Mouse (Mus musculus): Measurements from ENCODE around the gene Kctd6.

The Kctd6 gene

DNA sequence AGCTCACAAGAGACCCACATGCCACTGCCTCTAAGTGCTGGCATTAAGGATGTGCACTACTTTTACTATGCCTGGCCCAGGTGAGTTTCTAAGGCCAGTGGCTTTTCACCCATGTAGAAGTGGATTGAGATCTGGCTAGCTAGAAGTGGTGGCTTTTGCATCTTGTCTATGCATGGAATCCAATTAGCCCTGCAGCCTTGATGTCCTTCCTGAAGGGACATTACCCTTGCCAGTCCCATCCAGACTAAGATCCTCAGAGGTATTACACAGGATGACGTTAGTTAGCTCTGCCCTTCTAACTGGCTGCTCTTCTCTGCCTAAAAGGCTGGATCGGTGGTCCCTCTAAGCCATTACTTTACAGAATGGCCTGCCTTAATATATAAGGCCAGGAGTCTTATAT, 944 bp upstream of the Kctd6 start:
- intact Hi-C loops (cut with DNase I) = no loop called here

DNA sequence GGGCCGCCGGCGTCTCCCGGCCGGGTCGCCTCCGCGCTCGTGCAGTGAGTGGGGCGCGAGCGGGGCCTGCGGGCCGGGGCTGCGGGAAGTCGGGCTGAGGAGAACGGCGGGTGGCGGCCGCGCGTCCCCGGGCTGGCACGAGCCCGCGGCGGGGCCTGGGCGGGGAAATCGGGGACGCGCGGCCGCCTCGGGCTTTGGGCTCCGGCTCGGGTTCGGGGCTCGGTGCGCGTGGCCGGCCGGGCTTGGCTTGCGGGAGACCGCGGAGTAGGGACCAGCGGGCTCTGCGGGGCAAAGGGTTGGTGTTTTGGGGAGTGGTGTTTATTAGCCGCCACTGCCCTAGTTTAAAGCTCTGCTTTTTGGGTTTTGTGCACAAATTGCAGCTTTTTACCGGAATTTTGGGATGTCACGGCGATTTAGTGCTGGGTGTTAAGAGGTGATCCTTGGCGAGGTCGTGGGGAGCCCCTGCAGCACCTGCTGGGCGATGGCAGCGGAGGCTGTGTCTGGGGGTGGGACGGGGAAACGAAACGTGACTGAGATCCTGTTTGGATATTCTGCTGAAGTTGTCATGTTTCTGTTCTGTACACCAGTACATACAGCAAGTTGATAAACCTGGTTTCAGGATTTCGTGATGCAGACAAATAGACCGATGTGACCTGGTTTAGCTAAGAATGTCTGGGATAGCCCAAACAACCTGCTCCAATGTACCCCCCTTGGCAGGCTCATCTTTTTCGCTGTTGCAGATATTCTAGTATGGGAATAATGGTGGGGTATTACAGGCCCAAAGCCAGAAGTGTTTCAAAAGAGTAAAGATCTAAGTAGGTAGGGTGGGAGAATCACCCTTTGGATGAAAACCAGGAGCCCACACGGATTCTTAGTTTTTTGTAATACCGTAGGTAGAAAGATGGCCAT, 613 bp downstream of the Kctd6 start:
- intact Hi-C loops (cut with DNase I) = no loop called here

DNA sequence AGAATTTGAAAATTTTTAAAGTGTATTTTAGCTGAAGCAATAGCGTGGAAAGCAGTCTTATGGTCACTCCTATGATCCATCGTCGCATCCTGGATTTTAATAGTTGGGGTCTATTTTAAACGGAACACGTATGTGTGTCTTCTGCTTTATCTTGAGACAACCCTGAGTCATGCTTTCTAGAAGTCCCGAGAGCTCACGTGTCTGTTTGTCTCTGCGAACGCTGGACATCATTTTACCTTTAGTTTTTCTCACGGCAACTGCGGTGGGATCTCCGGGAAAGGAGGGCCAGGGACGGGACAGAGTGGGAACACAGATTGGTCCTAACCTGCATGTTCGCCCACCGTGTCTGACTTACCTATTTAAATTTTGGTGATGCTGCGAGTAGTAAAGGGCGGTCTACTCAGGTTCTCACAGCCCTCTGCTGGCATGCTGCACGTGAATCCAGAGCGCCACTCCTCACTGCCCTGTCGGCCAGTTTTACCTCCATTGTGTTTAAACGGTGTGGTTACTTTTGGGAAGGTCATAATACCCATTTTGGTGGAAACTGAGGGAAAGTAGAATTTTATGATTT, 1.4 kb downstream of the Kctd6 start:
- intact Hi-C loops (cut with DNase I) = no loop called here

DNA sequence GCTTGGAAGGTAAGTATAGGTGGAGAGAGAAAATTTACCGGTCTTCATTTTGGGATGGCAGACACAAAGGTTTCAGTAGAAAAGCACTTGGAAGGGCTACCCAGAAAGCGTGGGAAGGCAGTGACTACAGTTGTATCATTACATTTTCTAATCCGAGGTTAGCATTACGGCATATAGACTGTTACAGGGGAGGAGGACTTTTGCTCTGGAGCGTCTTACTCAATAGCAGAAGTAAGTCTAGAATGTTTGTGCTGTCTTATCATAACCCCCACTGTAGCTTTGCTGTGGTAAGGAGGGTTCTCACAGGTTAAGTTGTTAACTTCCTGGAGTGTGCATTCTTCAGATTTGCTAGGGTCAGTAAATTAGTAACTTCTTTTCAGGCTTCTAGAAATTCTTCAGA, 2.2 kb downstream of the Kctd6 start:
- intact Hi-C loops (cut with DNase I) = no loop called here

DNA sequence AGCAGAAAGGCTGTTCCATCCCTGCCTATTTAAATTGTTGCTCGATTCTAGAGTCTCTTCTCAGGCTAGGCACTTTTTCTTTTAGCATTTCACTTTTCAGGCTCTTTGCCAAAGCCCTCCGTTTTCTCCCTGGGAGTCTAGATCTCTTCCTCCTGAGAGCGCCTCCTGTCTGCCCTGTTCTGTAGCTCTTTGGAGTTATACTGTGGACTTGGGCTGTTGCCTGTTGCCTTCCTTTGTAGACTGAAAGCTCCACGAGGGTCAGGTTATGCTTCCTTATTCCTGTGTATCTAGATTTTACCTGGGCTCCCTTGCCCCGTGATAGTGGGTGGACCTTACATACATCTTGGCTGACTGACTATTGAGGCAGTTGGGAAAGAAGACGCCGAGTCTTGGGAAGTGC, 4.3 kb downstream of the Kctd6 start:
- intact Hi-C loops (cut with DNase I) = no loop called here

DNA sequence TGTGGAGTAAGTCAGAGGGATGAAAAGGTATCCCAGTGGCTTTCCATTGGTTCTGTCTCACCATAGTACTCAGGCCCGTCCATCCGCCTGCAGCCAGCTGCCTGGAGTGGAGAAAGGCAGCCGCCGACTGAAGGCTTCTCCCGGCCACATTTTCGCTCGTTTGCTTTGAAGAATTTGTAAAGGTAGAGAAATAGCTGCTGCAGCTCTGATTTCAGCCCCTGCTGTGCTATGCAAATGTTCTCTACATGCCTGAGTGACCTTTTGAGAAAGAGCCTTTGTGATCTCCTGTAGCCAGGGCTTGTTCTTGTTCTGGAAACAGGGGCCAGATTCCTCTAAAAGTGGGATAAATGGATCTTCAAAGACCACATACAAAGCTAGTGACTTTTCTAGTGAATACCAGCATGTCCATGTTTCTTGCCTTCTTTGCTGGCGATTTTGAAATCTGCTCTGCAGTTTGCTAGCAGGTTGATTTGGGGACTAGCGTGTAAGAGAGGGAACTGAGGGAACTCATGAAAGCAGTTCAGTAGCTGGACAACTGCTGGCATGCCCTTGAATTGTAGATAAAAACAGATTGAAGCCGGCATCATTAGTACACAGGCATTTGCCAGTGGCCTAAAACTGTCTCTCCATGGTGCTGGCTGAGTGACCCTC, 4.9 kb downstream of the Kctd6 start:
- intact Hi-C loops (cut with DNase I) = no loop called here

DNA sequence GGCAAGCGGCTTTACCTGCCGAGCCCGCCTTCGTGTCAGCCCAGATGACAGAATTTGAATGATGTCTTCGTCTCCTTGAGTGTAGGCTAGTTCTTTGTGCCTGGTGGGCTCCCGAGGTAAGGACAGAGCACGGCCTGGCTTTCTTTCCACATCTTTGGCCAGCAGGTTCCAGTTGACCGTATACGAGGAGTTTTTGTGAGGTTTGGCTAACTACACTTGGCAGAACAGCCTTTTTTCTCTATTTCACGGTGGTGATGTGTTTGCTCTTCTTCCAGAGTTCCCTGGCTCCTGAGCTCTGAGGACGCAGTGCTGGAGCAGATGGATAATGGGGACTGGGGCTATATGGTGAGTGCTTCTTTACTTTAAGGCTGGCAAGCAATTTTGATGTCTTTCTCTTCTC, 5.9 kb downstream of the Kctd6 start:
- intact Hi-C loops (cut with DNase I) = no loop called here

DNA sequence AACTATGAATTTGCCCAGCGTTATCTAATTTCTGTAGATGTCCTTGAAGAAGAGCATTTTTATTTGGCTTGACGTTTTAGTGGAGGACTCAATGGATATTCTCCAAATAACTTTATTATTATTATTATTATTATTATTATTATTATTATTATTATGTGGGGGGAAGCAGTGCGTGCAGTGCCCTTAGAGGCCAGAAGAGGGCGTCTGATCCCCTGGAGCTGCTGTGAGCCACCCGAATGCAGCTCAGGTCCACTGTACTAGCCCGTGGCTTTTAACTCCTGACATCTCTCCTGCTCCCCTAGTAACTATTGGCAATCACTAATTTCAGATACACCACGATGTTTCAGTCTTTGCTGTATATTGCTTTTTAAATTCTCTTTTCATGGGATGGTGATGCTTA, 6.4 kb downstream of the Kctd6 start:
- intact Hi-C loops (cut with DNase I) = no loop called here

DNA sequence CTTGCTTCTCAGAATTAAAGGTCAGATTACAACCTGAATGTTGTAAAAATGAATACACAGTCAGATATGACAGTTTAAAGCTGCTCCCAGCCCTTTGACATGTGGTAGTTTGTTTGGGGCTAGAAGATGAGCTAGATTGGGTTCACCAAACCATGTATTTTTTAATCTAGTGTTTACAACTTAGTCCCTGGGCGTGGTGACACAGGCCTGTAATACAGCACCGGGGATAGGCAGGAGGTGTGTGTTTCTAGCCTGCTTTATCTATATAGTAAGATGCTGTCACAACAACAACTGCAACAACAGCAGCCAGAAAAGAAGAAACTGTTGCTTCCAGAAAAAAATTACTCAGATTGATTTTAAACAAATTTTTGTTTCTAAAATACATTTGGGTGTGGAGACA, 7.0 kb downstream of the Kctd6 start:
- intact Hi-C loops (cut with DNase I) = no loop called here

DNA sequence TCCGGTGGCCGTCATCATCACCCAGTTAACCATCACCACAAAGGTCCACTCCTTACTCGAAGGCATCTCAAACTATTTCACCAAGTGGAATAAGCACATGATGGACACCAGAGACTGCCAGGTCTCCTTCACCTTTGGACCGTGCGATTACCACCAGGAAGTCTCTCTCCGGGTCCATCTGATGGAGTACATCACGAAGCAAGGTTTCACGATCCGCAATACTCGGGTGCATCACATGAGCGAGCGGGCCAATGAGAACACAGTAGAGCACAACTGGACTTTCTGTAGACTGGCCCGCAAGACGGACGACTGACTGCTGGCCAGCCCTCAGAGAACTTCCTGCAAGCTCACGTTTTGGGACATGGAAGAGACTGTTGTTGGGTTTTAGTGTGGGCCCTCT, 8.6 kb downstream of the Kctd6 start:
- intact Hi-C loops (cut with DNase I) = no loop called here

DNA sequence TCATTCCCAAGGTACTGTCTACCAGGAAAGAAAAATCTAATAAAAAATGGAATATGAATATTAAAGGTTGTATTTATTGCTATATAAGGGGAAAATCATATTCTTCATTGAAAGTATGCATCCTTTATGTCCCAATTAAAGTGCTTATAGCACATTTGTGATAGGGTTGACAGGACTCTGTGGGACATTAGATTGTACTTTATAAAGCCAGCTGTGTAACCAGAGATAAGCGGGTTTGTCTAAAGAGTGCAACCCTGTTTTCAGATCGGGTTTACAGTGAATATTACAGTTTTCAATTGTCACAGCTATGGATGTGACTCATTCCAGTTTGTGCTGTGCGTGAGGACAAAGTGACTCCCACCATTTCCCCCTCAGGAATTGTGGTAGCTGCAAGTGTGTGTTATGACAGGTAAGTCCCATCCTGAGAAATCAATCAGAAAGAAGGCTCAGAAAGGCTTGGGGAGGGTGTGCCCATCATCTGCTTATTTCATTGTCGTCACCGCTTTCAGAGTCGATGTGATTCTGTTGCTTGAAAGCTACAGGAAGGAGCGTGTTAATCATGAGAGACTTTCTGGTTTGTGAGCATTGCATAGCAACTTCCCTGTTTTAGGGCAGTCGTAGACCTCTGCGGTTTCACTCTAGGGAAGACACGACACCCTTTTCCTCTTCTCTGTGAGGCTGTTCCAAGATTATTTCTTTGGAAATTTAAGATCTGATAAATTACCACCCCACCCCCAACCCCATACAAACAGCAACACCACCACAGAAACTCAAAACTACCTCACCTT, 9.8 kb downstream of the Kctd6 start:
- intact Hi-C loops (cut with DNase I) = no loop called here

DNA sequence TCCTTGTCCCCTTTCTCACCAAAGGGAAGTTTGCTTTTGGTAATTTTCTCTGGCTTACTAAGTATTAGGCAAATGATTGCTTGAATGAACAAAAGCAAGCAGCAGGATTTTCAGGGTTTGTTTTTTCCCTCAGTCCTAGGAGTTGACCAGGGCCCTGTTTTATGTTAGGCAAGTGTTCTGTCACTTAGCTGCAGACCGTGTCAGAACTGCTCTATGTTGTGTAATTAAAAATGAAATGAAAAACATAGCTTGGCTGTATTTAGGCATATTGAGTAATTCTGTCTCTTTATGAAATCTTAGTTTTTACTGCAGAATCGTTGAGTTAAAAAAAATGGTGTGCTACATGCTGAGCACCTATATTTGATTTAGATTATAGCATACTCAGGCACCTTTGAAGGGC, 10.9 kb downstream of the Kctd6 start:
- intact Hi-C loops (cut with DNase I) = no loop called here

DNA sequence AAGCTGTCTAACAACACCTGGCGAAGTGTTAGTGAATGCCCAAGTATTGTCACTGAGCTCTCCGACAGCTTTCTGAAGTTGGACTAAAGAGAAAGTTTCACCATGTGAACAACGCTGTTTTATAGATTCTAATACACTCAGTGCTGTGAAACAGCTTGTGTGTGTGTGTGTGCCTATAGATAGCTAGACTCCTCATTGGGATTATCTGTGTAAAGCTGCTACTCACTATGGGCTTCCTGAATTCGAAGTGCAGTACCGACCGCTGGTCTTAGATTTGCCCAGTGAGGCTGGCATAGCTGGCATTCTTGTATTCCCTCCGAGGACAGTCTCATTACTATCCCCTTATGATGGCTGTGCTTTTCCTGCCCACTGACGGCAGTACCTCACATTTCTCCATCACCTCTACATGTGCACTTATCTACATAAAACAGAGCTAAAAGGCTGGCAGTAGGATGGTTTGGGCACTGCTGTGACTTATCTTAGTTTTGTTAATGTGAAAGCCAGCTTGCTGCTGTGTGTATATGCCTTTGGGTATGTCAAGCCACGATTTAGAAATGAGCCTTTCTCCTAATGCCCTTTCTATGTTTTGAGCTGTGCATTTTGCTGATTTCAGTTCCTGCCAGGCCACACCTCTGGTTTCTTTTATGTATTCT, 15.6 kb downstream of the Kctd6 start:
- intact Hi-C loops (cut with DNase I) = no loop called here

DNA sequence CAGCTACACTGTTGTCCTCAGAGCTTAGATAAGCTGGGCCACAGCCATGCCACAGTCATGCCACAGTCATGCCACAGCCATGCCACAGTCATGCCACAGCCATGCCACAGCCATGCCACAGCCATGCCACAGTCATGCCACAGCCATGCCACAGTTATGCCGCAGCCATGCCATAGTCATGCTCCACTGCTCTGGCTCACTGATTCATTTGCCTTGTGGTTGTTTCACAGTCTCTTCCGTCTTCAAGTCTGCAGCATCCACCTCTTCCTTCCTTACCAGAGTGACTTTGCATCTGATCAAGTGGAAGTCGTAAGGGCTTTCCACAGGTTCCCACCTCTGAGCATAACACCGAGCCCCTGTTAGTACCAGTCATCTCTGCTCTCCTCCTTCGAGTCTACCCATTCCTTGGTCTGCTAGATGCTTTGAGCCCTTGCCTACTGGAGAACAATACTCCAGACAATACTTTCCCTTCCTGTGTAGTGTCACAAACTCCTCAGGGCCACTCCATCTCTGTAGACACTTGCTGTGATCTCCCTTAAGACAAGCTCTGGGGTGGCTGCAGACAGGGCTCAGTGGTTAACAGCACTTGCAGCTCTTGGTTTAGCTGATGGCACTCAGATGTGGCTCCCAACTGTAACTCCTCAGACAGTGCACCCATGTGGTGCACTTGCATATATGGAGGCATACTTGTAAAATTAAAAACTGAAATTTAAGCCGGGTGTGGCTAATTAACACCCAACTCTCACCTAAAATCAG, 18.4 kb downstream of the Kctd6 start:
- intact Hi-C loops (cut with DNase I) = no loop called here

DNA sequence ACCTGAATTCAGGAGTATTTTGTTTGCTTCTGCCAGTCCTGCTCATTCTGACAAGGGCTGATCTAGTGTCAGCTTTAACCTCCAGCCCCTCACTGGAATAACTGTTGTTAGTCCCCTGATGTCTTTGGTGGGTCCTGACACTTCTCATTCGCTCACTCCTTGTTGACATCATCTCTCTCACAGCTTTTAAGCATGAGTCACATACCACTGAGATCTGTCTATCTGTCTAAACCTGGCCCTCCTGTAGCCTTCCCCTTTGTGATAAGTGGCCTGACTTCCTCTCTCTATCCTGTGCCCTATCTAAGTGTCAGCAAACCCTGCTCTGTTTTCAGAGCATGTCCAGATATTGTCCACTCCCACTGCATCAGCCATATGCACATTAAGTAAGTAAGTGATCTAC, 19.3 kb downstream of the Kctd6 start:
- intact Hi-C loops (cut with DNase I) = no loop called here

DNA sequence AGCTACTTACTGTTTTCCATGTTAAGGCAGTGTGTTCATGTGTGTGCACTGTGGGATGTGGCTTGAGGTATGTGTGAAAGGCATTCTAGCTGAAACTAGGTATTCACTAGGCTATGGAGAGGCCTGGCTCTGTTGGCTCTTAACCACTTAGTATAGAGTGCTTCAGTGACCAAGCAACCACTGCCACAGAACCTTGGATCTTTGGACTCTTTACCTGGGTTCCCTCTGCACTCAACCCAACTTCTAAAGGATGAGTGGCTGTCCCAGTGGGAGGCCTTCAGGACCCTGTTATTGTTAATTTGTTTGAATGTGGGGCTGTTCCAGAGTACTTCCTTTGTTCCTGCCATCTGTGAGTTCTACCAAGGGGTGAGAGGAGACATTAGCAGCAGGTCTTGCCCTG, 27.9 kb downstream of the Kctd6 start:
- intact Hi-C loops (cut with DNase I) = no loop called here

DNA sequence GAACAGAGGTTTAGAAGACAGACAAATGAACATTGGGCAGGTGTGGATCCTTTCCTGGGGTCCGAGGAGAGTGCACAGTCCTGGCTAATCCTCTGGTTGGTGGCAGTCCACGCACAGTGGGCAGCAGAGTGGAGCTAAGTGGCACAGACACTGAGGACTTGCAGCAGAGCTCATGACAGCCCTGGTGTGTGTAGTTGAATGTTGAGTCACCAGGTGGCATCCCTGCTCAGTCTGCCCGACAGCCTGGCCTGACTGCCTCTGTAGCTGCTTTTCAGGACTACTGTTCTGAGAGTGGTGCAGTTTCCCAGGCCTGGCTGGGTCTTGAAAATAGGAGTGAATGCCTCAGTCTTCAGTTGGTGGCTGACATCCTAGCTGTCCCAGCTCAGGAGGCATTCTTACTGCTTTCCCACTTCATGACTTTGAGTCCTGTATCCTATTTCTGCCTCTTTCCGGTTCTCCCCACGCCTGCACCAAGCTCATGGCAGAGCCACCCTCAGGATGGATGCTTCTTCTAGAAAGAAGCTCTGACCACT, 28.5 kb downstream of the Kctd6 start:
- intact Hi-C loops (cut with DNase I) = no loop called here

DNA sequence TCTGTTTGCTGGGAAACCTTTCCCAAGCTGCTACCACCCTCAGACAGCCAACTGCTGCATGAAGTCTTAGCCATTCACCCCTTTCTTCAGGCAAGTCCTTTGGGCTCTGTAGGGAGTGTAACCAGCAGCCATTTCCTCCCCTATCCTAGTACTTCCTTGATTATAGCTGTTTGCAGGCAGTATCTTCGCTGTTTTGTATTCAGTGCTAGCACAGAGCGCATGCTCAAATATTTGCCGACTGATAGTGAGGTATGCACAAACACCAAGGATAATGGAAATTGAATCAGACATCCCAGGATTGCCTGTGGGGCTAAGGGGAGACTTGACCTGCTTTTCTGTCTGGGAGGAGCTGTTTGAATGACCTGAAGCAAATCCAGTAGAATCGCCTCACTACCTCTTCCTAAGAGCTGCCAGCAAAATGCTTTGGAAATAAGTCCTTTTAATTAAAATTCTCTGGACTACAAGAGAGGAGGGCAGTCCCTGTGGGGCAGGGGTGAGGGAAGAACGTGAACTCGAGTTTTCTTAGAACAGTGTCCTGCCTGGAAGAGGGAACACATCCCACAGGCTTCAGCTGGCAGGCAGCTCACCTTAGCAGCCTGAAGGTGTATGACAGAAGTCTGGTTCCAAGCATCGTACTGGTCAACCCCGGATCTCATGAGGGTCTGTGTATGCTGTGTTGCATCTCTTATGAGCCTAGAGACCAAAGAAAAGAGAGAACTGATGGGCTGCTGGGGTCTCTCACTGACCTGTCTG, 29.4 kb downstream of the Kctd6 start:
- intact Hi-C loops (cut with DNase I) = no loop called here

DNA sequence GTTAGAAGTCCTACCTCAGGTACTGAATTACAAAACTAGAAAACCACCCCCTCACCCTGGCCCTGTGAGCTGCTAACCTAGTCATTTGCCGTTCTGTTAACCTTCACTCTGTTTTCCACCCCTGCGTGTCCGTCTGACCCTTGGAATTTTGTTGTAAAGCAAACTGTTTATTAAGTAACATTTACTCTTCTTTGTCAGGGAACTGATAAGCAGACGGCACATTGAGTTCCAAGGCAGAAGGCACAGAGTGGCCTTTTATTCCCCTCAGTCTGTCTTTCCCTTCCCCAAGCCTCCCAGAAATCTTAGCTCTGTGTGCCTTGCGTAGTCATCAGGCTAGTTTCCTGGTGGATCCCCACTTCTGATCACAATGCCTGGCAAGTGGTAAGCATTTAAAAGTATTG, 30.3 kb downstream of the Kctd6 start:
- intact Hi-C loops (cut with DNase I) = no loop called here

DNA sequence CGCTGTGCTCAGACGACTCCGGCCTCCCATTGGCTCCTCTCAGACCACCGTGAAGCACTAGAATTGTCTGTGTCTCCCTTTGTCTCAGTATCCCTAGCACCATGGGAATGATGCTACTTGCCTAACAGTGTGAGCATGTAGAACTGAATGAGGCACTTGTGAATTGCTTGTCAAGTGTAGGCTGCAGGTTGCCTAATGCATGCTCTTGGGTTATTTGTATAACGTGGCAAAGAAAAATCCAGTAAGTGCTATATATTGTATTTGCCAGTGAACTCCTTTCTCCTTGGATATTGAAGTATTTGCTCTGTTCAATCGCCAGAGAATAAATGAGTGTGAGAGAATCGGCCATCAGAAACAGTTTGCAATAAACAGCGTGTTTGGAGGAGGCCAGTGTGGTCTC, 32.9 kb downstream of the Kctd6 start:
- intact Hi-C loops (cut with DNase I) = no loop called here

Measured in adrenal gland (tissue).